Mouse (Mus musculus) thymus, adult 2 months (tissue): ENCODE results near the gene Fcamr. TPM values are rescaled to one million over a fixed set of nuclear protein-coding genes. Genes with fewer than 3 reads are reported as not detected.

ENCODE experiments used
- DNase-seq: peaks from one replicate; pipeline ENCODE4 v3.0.0; 2021
- H3K27ac ChIP-seq: fragments of 200-500 bp; 2 replicates; pipeline ENCODE4 v1.5.1; 2012; ENCODE audit warnings: low read length, control low read depth; ENCODE audit not compliant: control insufficient read depth, insufficient read depth
- H3K27me3 ChIP-seq: fragments of 200-500 bp; 2 replicates; pipeline ENCODE4 v1.6.1; 2012; ENCODE audit warnings: mild to moderate bottlenecking, low read length, moderate library complexity, mixed read lengths; ENCODE audit not compliant: control insufficient read depth, insufficient read depth
- H3K36me3 ChIP-seq: fragments of 200-500 bp; 2 replicates; pipeline ENCODE4 v1.6.1; 2012; ENCODE audit warnings: mild to moderate bottlenecking, low read length, moderate library complexity; ENCODE audit not compliant: control insufficient read depth, insufficient read depth
- H3K4me1 ChIP-seq: fragments of 200-500 bp; replicated peaks from 2 replicates; pipeline ENCODE4 v1.6.1; 2012; ENCODE audit warnings: low read length; ENCODE audit not compliant: control insufficient read depth, insufficient read depth
- H3K4me3 ChIP-seq: fragments of 200-500 bp; 2 replicates; pipeline ENCODE4 v1.5.1; 2012; ENCODE audit warnings: mild to moderate bottlenecking, low read length, control low read depth, moderate library complexity; ENCODE audit not compliant: control insufficient read depth, insufficient read depth
- CTCF ChIP-seq: fragments of 200-500 bp; IDR thresholded peaks from 2 replicates; pipeline ENCODE4 v1.5.1; 2012; ENCODE audit warnings: mild to moderate bottlenecking, control low read depth, low read length, moderate library complexity, borderline replicate concordance; ENCODE audit not compliant: control insufficient read depth, poor library complexity, insufficient read depth; ENCODE audit errors: extremely low read depth
- POLR2A ChIP-seq: fragments of 200-500 bp; IDR thresholded peaks from 2 replicates; pipeline ENCODE4 v1.6.1; 2012; ENCODE audit warnings: mild to moderate bottlenecking, low read length, control low read depth, moderate library complexity; ENCODE audit not compliant: control insufficient read depth, poor library complexity, insufficient read depth; ENCODE audit errors: extremely low read depth
- WGBS: fragments of 180-500 bp; shearing (Covaris S2); methylation state at CpG from one replicate; pipeline ENCODE4 v1.1.7; 2018; 5-methylcytosine and 5-hydroxymethylcytosine counted together
- polyA plus RNA-seq: library from polyadenylated mRNA; depleted of rRNA; stranded (reverse); fragments of >200 nt; gene quantifications from 2 replicates; pipeline ENCODE4 v1.2.3, GENCODE M21; 2012; rRNA removed

Fcamr gene
- 0.11 and 0.28 TPM in 2 replicates for polyA plus RNA-seq

- H3K27me3 ChIP-seq, result no peaks in the 10 kb centered on the region
- H3K27ac ChIP-seq, result no peak within 1 kb of the TSS
- no peak for TF ChIP-seq CTCF
- TF ChIP-seq POLR2A, result no peak
- DNase-seq, result no peak
- no peak within 1 kb of the TSS for H3K4me3 ChIP-seq
- no peaks in the 10 kb centered on the region for H3K36me3 ChIP-seq
- H3K4me1 ChIP-seq, result peaks cover 21% of the 10 kb centered on the region
- WGBS, result 95% methylated on average over 8 of the region's 8 CpGs
Observed at GRCm38 (mm10) chr1:130800602-130801001, at the start of gene Fcamr. Gene Fcamr, plus strand, starts transcription at chr1:130800902.

- no peak for DNase-seq
- no peaks in the 10 kb centered on the region for H3K36me3 ChIP-seq
- no peak for TF ChIP-seq POLR2A
- TF ChIP-seq CTCF, result no peak
- no peak overlapping the region for H3K4me3 ChIP-seq
- WGBS, result 89% methylated on average over 9 of the region's 9 CpGs
- no peak overlapping the region for H3K27ac ChIP-seq
- no peaks in the 10 kb centered on the region for H3K27me3 ChIP-seq
- H3K4me1 ChIP-seq, result peaks cover 5% of the 10 kb centered on the region; the same call in 1 of the 2 replicates
Observed at GRCm38 (mm10) chr1:130759689-130760088, 41.0 kb upstream of the Fcamr start.

- no peak overlapping the region for H3K27ac ChIP-seq
- WGBS, result 89% methylated on average over 1 of the region's 1 CpGs
Observed at GRCm38 (mm10) chr1:130761597-130761996, 39.1 kb upstream of the Fcamr start.

GRCm38 (mm10) chr1:130762045-130762760 lies 38.5 kb upstream of the Fcamr start:
- no peak for DNase-seq
- Histone ChIP-seq H3K36me3 (no peaks in the 10 kb centered on the region), H3K4me1 (peaks cover 5% of the 10 kb centered on the region; the same call in 1 of the 2 replicates), H3K4me3 (no peak overlapping the region), H3K27me3 (no peaks in the 10 kb centered on the region), H3K27ac (no peak overlapping the region)
- 97% methylated on average over 3 of the region's 3 CpGs for WGBS
- no peak for TF ChIP-seq POLR2A
- no peak for TF ChIP-seq CTCF

More at GRCm38 (mm10) chr1:130761597-130761996, 39.1 kb upstream of the Fcamr start:
- TF ChIP-seq CTCF, result no peak
- TF ChIP-seq POLR2A, result no peak
- Histone ChIP-seq H3K4me3 (no peak overlapping the region), H3K27me3 (no peaks in the 10 kb centered on the region), H3K4me1 (peaks cover 5% of the 10 kb centered on the region; the same call in 1 of the 2 replicates), H3K36me3 (no peaks in the 10 kb centered on the region)
- no peak for DNase-seq

- Histone ChIP-seq H3K4me3 (no peak overlapping the region), H3K4me1 (peaks cover 5% of the 10 kb centered on the region; the same call in 1 of the 2 replicates), H3K27ac (no peak overlapping the region), H3K36me3 (no peaks in the 10 kb centered on the region), H3K27me3 (no peaks in the 10 kb centered on the region)
- WGBS, result 69% methylated on average over 12 of the region's 12 CpGs
- no peak for TF ChIP-seq POLR2A
- no peak for TF ChIP-seq CTCF
- DNase-seq, result no peak
Observed at GRCm38 (mm10) chr1:130764027-130764461, 36.7 kb upstream of the Fcamr start.

GRCm38 (mm10) chr1:130767066-130767465 lies 33.6 kb upstream of the Fcamr start:
- no peak for TF ChIP-seq CTCF
- TF ChIP-seq POLR2A, result no peak
- H3K4me1 ChIP-seq, result peaks cover 5% of the 10 kb centered on the region; the same call in 1 of the 2 replicates
- WGBS, result 94% methylated on average over 5 of the region's 5 CpGs

More at GRCm38 (mm10) chr1:130767066-130767465, 33.6 kb upstream of the Fcamr start:
- Histone ChIP-seq H3K4me3 (no peak overlapping the region), H3K27me3 (no peaks in the 10 kb centered on the region), H3K36me3 (no peaks in the 10 kb centered on the region), H3K27ac (no peak overlapping the region)
- no peak for DNase-seq
